Comparison of ENCODE assay signal across 27 mouse cellular contexts in the genomic region with DNA sequence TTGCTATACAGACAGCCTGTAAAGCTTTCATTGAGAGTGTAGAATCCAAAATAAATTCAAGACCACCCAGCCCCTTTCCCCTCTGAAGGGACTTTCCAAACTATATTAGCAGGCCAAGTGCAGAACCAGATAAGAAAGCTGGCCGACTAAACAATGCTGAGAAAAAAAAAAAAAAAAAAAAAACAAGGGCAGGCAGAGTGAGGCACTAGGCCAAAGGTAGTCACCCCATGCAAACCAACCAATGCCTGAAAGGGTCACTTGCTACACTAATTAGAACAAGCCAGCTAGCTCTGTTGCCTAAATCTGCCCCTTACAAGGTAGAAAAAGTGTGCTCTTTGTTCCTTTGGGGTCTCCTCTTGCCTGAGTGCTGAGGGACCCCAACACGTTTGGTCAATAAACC. TPM values are rescaled to one million over a fixed set of nuclear protein-coding genes. Genes with fewer than 3 reads are reported as not detected.
"Had no signal": no experiment of that assay in that cellular context is flagged by ENCODE, and none has a peak within 500 bp of the region (broad histone marks: within the 10 kb centered on the region; RNA-seq: fewer than 3 reads in every experiment).

No protein-coding gene starts in this region.

- H3K4me2 ChIP-seq: hindbrain, embryonic 13.5 days; hindbrain, embryonic 15.5 days; kidney, embryonic 15.5 days; limb, embryonic 13.5 days; limb, embryonic 15.5 days; liver, embryonic 11.5 days had no signal

- H3K9me3 ChIP-seq: heart, embryonic 10.5 days; hindbrain, embryonic 13.5 days; hindbrain, embryonic 15.5 days; kidney, embryonic 15.5 days; limb, embryonic 13.5 days; limb, embryonic 15.5 days had no signal

- DNase-seq: gastrocnemius, postnatal 10 days; gastrocnemius, postnatal 36 days; heart, adult 11 months; heart, postnatal 14 days; heart, postnatal 36 days; kidney, adult 11 months; kidney, adult 2 months; kidney, adult 9 months; kidney, postnatal 14 days; kidney, postnatal 36 days; layer of hippocampus, adult 9-11 months; layer of hippocampus, postnatal 36 days; left cerebral cortex, postnatal 4 days had no signal

- ATAC-seq: hindbrain, postnatal 0 days; intestine, embryonic 16.5 days had no signal

- H3K27me3 ChIP-seq: hindbrain, embryonic 13.5 days; hindbrain, embryonic 15.5 days; kidney, embryonic 15.5 days; limb, embryonic 13.5 days; limb, embryonic 15.5 days had no signal

- H3K4me1 ChIP-seq: limb, embryonic 13.5 days; limb, embryonic 15.5 days had no signal

- H3K36me3 ChIP-seq: heart, embryonic 10.5 days; hindbrain, embryonic 13.5 days; hindbrain, embryonic 15.5 days; kidney, embryonic 15.5 days; limb, embryonic 13.5 days; limb, embryonic 15.5 days had no signal

- H3K27ac ChIP-seq: heart, embryonic 10.5 days; hindbrain, embryonic 13.5 days; hindbrain, embryonic 15.5 days; hindbrain, postnatal 0 days; kidney, postnatal 0 days; limb, embryonic 13.5 days; limb, embryonic 15.5 days; liver, embryonic 14.5 days had no signal

- H3K4me3 ChIP-seq: heart, embryonic 10.5 days; hindbrain, embryonic 13.5 days; hindbrain, embryonic 15.5 days; kidney, embryonic 15.5 days; limb, embryonic 13.5 days; limb, embryonic 15.5 days had no signal

- H3K9ac ChIP-seq: hindbrain, embryonic 13.5 days; hindbrain, embryonic 15.5 days; kidney, embryonic 15.5 days; limb, embryonic 13.5 days; limb, embryonic 15.5 days; liver, embryonic 14.5 days had no signal

RNA-seq across cellular contexts. Expression of gene Tnfrsf26, which starts 23.6 kb away (rescaled TPM):
- total RNA-seq: left cerebral cortex, adult 18-20 months; left cerebral cortex, adult 8-10 months; left cerebral cortex, postnatal 25 days had no signal
